Mouse (Mus musculus) ES-E14 (cell line): ENCODE measurements around the gene Ms4a6b.

Experiments
- CHD2 ChIP-seq: IDR thresholded peaks from 2 replicates; pipeline ENCODE4 v1.6.1; 2014; ENCODE audit warnings: mild to moderate bottlenecking, low read depth, low read length, inconsistent platforms
- HCFC1 ChIP-seq: IDR thresholded peaks from 2 replicates; pipeline ENCODE4 v1.6.1; 2012; ENCODE audit warnings: low read length, inconsistent platforms, borderline replicate concordance; ENCODE audit not compliant: insufficient read depth
- MAFK ChIP-seq: IDR thresholded peaks from 2 replicates; pipeline ENCODE4 v1.6.1; 2014; ENCODE audit warnings: mild to moderate bottlenecking, low read depth, low read length, inconsistent platforms; ENCODE audit not compliant: insufficient read depth
- ZC3H11A ChIP-seq: IDR thresholded peaks from 2 replicates; pipeline ENCODE4 v1.6.1; 2012; ENCODE audit warnings: low read depth, mild to moderate bottlenecking, inconsistent platforms, low read length, borderline replicate concordance
- ZNF384 ChIP-seq: IDR thresholded peaks from 2 replicates; pipeline ENCODE4 v1.6.1; 2012; ENCODE audit warnings: low read depth, low read length, inconsistent platforms

DNA sequence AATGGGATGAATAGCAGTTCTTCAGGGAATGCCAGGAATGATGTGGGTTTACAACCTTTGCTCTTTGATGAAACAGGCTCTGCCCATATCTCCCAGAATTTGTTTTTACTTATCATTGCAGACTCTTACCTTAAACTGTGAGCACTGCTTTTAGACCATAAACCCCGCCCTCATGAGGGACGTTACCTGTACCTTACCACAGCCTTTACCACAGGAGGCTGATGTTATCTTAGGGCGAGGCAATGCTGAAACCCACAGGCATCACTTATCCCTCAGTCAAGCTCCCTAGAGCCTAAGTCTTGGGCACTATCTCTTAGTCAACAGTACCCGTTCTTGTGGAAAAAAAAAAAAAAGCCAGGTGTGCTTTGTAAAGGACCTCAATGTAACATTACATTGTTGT is 533 bp downstream of the Ms4a6b start:
- no peak for TF ChIP-seq HCFC1
- no peak for TF ChIP-seq ZC3H11A
- no peak for TF ChIP-seq CHD2
- TF ChIP-seq MAFK: no peak
- TF ChIP-seq ZNF384: no peak
